ENCODE assay signal across 28 mouse cellular contexts in the genomic region with DNA sequence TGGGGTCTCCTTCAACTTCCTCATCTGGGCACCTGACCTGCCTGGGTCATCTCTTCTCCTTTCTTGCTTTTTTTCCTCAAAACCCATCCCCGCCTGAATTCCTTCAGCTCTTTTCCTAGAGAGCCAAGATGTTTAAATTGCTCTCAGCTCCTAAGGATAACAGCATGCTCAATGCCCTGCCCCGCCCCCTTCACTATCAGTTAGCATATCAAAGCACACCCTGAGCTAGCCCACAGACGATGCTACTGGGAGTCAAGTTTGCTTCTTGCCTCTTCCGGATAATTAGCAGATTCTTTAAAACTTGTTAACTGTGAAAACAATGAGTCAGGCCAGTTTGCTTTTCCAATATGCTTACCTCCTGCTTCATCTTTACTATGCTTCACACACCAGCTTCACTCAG.
DNase-seq lines count a peak whose midpoint lies in the region; ATAC-seq lines count a peak whose summit lies in the region.
"Had no signal": no experiment of that assay in that cellular context is flagged by ENCODE, and none has a peak within 500 bp of the region (broad histone marks: within the 10 kb centered on the region; RNA-seq: fewer than 3 reads in every experiment).

No protein-coding gene starts in this region.

- no peak overlapping the region for H3K27ac ChIP-seq in hindbrain, embryonic 10.5 days
- no peak overlapping the region for H3K27ac ChIP-seq in hindbrain, embryonic 12.5 days
- H3K27ac ChIP-seq: forebrain, embryonic 10.5 days; forebrain, embryonic 13.5 days; gastrocnemius, adult 2 months; intestine, embryonic 15.5 days had no signal

- H3K4me1 ChIP-seq in hindbrain, embryonic 10.5 days (replicated peaks): peaks cover 25% of the 10 kb centered on the region
- H3K4me1 ChIP-seq in hindbrain, embryonic 12.5 days: no peaks in the 10 kb centered on the region
- H3K4me1 ChIP-seq: intestine, embryonic 15.5 days had no signal

- WGBS in hindbrain, embryonic 10.5 days: 13% methylated on average over 4 of the region's 4 CpGs
- WGBS in hindbrain, embryonic 12.5 days: 18% methylated on average over 4 of the region's 4 CpGs

- H3K4me3 ChIP-seq in hindbrain, embryonic 10.5 days: no peak overlapping the region
- H3K4me3 ChIP-seq in hindbrain, embryonic 12.5 days: no peak overlapping the region
- H3K4me3 ChIP-seq: forebrain, embryonic 10.5 days; forebrain, embryonic 13.5 days; gastrocnemius, adult 2 months; intestine, embryonic 15.5 days had no signal

- no peaks in the 10 kb centered on the region for H3K36me3 ChIP-seq in hindbrain, embryonic 10.5 days
- H3K36me3 ChIP-seq in hindbrain, embryonic 12.5 days: no peaks in the 10 kb centered on the region
- H3K36me3 ChIP-seq: forebrain, embryonic 10.5 days; G1E; intestine, embryonic 15.5 days had no signal

- no peak for ATAC-seq in hindbrain, embryonic 12.5 days (ENCODE audit: low FRiP score)
- ATAC-seq: activated CD4-positive, CD25-positive, alpha-beta regulatory T cell, adult 4 months; forebrain, embryonic 13.5 days; forebrain, postnatal 0 days; hindbrain, embryonic 16.5 days; intestine, embryonic 15.5 days; Patski had no signal

- H3K4me2 ChIP-seq in hindbrain, embryonic 12.5 days (replicated peaks): no peak overlapping the region
- H3K4me2 ChIP-seq: forebrain, embryonic 13.5 days; heart, embryonic 11.5 days; intestine, embryonic 15.5 days had no signal

- no peaks in the 10 kb centered on the region for H3K27me3 ChIP-seq in hindbrain, embryonic 10.5 days (ENCODE audit: insufficient read depth, poor library complexity, severe bottlenecking)
- H3K27me3 ChIP-seq in hindbrain, embryonic 12.5 days: no peaks in the 10 kb centered on the region
- H3K27me3 ChIP-seq: CH12.LX; forebrain, embryonic 13.5 days; intestine, embryonic 15.5 days; Patski had no signal

- no peaks in the 10 kb centered on the region for H3K9me3 ChIP-seq in hindbrain, embryonic 10.5 days
- H3K9me3 ChIP-seq in hindbrain, embryonic 12.5 days (replicated peaks): no peaks in the 10 kb centered on the region
- H3K9me3 ChIP-seq: forebrain, embryonic 10.5 days; forebrain, embryonic 13.5 days; intestine, embryonic 15.5 days had no signal

- DNase-seq in hindbrain, embryonic 10.5 days (ENCODE audit: low spot score): peak; percentile 5
- DNase-seq in ES-CJ7 (ENCODE audit: low read depth, low spot score) (peak; percentile 86), ZHBTc4 (ENCODE audit: low read depth, low spot score) (peak; percentile 83), liver (no peak)
- no peak for DNase-seq in urinary bladder, postnatal 14 days (ENCODE audit: low spot score)
- DNase-seq: adrenal gland, adult 8-10 months; adrenal gland, postnatal 25 days; B cell, adult 2 months; cerebellum, adult 11 months; cerebellum, adult 2 months; cerebellum, adult 9-11 months; cerebellum, postnatal 25 days; forebrain, postnatal 0 days; gastrocnemius, adult 2 months; gastrocnemius, postnatal 14 days; heart, adult 11 months; kidney, adult 18-20 months; kidney, adult 9 months had no signal

- H3K9ac ChIP-seq in hindbrain, embryonic 12.5 days: no peak overlapping the region
- H3K9ac ChIP-seq: forebrain, embryonic 13.5 days; forebrain, postnatal 0 days; intestine, embryonic 15.5 days had no signal

Comparison
In these comparisons a context has a peak if more than half of its experiments do, and no peak if none do; other contexts are left out.
1. DNase-seq: peak in hindbrain, embryonic 10.5 days (single experiment), ES-CJ7 (single experiment) and ZHBTc4 (single experiment); none in urinary bladder, postnatal 14 days (single experiment) and liver (single experiment).